Mouse (Mus musculus): ENCODE measurements around the gene Cuedc1. TPM values are rescaled to one million over a fixed set of nuclear protein-coding genes. Genes with fewer than 3 reads are reported as not detected.

Gene Cuedc1
- total RNA-seq, 2 experiments from 2014 or later = 50.4 to 55.1 TPM

DNA sequence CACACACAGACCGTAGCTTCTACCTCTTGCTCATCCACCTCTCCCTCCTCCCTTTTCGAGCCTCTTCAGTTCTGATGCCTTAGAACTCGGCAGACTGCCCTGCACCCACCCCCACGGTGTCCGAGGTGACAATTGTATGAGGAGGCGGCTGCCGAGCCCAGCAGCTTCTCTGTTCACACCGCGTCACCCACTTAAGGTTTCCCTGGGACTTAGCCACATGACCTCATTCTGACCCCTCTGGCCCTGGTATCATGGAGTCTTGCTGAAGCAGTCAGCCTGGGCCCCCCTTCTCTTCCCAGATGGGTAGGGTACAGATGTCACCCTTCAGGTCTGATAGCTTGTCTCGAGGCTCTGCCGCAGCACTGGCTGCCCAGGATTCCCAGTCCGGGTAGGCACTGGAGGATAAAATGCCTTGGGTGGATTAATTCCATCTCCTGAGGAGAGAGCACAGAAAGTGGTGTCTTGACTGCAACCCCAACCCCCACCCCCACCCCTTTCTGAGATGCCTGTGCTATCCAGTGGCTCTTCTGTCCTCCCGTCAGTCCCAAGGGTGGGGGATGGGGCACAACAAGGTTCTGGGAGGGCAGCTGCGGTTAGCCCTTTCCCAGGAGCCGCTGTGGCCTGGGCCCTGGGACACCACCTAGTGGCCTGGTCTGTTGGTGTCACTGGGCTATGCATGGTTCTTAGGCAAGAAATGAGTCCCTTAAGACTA is 63.9 kb downstream of the Cuedc1 start:
- peak; percentile 87 for DNase-seq (ENCODE audit: low spot score)
- intact Hi-C loops (cut with DNase I) = loop anchor here (2.0 to 5.0 kb wide), 4 partner anchors 35 to 103 kb away; partner anchors contain the start of gene Vezf1

GRCm38 (mm10) chr11:88162740-88163139 is 64.9 kb downstream of the Cuedc1 start:
- intact Hi-C loops (cut with DNase I) = loop anchor here (2.0 to 5.0 kb wide), 3 partner anchors 35 to 104 kb away; partner anchors contain the start of gene Vezf1

GRCm38 (mm10) chr11:88164213-88164723 is 66.4 kb downstream of the Cuedc1 start:
- intact Hi-C loops (cut with DNase I) = loop anchor here (2.0 to 5.0 kb wide), 2 partner anchors 19 to 33 kb away; no protein-coding TSS in a partner anchor
- no peak for DNase-seq (ENCODE audit: low spot score)

More at GRCm38 (mm10) chr11:88162740-88163139, 64.9 kb downstream of the Cuedc1 start:
- DNase-seq (ENCODE audit: low spot score) = no peak

DNA sequence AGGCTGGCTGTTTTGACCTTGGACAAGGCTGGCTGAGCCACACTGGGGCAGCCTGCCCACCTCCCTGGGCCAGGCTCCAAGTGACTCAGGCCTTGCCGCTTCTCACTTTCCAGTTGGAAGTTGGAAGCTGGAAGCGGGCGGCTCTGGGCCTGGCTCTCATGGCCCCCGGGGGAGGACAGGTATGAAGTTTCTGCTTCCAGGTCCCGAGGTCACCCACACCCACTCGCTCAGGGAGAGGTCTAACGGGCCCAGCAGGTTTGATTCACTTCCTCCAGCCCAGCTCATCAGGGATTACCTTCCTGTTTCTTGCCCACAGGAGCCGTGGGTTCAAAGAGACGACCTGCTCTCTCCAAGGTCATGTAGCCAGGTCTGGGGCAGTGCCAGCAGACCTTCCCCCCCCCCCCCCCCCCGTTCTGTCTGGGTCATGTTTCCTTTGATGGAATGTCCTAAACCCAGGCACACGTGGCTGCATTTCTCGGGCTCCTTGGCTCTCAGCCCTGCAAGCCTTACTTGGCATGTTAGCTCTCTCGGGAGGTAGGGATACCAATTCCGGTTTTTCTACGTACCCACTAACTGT is 67.0 kb downstream of the Cuedc1 start:
- intact Hi-C loops (cut with DNase I) = loop anchor here (2.0 to 5.0 kb wide), 2 partner anchors 18 to 32 kb away; no protein-coding TSS in a partner anchor
- peak; percentile 72 for DNase-seq (ENCODE audit: low spot score)

GRCm38 (mm10) chr11:88165683-88166364 is 68.0 kb downstream of the Cuedc1 start:
- no peak for DNase-seq (ENCODE audit: low spot score)
- intact Hi-C loops (cut with DNase I) = loop anchor here (2.0 kb wide), 1 partner anchor 17 kb away; no protein-coding TSS in a partner anchor

DNA sequence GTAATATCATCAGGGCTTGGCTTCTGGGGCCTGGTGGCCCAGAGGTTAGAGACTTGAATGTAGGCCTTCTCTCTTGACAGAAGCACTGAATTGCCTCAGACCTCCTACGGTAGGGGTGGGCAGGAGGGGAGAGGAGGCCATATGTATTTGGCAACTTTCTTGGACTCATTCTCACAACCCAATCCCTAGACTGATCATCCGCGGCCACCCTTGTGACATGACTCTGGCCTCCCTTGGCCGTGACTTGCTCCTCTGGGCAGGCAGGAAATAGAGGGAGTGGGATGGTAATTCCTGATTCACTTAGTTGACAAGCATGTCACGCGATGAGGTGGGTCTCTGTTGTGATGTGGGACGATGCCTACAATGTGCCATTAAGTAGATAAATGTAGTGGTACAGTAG is 68.6 kb downstream of the Cuedc1 start:
- no peak for DNase-seq (ENCODE audit: low spot score)
- intact Hi-C loops (cut with DNase I) = no loop called here

DNA sequence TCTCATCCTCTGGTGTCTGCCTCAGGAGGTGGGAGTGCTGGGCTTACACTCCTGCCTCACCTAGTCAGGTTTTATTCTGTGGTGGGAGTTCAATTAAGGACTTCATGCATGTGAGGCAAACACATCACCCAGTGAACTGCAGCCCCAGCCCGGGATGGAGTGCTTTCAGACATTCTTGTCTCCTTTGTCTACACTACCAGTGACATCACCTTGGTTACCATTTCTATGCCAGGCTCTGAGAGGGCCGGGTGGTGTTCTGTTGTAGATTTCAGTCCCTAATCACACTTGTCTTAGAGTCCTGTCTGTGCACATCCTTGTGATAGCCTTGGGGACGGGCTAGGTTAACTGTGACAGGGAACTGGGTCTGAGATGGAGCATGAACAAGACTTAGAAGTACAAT is 70.8 kb downstream of the Cuedc1 start:
- intact Hi-C loops (cut with DNase I) = no loop called here
- DNase-seq (ENCODE audit: low spot score) = no peak

DNA sequence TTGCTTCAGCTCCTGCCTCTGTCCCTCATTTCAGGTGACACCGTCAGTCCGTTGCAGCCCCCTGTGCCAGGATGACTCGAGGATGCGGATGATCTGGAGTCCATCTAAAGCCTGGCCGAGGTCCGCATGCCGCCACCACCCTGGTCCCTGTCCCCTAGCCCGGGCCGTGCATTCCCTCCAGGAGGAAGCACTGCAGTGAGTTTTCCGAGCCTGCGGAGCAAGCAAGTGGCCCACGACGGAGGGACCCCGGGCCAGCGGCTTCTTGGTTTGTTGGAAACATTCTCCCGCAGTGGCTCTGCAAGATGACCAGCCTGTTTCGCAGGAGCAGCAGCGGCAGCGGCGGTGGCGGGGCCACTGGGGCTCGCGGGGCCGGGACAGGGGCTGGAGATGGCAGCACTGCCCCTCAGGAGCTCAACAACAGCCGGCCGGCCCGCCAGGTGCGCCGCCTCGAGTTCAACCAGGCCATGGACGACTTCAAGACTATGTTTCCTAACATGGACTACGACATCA is 71.7 kb downstream of the Cuedc1 start:
- intact Hi-C loops (cut with DNase I) = no loop called here
- no peak for DNase-seq (ENCODE audit: low spot score)

DNA sequence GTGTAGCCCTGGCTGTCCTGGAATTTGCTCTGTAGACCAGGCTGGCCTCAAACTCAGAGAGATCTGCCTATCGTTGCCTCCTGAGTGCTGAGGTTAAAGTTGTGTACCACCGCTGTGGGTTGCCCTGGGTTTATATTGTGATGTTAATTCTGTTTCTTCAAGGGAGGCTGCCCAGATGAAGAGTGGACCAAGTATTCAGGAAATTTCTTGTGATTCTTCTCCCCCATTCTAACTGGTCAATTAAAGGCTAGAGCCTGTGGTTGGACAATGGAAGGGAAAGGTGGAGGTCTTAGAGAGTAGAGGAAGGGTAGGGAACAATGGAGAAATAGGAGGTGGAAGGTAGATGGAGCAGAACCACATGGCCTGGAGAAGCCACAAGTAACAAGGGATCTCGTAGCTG is 72.7 kb downstream of the Cuedc1 start:
- intact Hi-C loops (cut with DNase I) = no loop called here
- no peak for DNase-seq (ENCODE audit: low spot score)

DNA sequence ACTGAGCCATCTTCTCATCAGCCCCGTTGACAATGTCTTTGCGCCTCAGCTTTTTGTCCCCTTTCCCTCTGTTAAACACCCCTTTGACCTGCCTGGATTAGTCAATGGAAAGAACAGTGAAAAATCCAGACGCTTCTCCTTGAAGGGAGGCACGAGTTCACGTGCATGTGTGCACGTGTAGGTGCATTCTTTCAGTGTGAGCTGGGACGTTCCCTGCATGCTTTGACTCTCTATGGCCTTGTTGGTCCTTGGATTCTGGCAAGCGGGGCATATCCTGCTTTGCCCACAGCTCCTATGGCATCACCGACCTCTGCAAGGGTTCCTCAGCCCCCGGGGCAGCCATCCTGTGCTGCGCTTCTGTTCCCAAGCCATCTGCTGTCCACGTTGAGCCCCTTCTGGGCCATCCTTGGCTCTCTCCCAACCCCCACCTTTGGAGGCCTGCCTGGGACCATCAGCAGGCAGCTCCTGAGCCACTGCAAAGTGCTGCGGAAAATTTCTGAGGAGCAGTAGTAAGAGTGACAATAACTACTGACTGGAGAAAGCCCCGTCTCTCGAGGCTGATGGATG is 74.1 kb downstream of the Cuedc1 start:
- intact Hi-C loops (cut with DNase I) = no loop called here
- DNase-seq (ENCODE audit: low spot score) = no peak

DNA sequence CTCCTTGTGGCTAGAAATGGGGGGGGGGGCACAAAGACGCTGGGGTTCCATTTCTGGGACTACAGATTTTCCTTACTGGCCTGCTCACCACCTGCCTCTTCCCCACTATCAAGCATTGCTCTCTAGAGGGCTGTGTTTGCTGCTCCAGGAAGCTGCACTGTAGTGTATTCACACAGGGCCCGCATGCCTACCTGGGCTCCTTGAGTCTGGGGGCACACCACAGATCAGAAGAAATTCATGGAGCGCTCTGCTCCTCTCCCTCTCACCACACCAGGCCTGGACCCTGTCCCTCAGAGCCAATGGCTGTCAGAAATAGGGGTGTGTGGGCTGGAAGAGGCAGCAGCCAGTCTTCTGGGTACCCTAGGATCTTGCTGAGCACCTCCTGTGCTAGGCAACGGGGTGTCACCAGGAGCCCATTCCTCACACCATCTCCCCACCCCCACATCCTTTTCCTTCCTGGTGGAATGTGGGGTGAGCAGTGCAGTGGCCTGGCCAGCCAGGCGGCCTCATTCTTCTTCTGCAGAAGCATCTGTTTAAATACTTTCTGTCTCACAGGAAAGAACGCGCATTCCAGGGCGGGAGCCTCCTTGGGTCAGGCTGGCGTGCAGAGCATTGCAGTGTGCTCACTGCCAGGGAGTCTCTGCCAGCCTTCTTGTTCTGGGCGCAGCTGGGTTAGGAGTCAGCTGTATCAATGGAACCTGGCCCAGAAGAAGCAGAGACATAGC is 74.9 kb downstream of the Cuedc1 start:
- intact Hi-C loops (cut with DNase I) = no loop called here

GRCm38 (mm10) chr11:88173386-88174025 is 75.6 kb downstream of the Cuedc1 start:
- intact Hi-C loops (cut with DNase I) = no loop called here
- no peak for DNase-seq (ENCODE audit: low spot score)

More for the DNA sequence above, 74.9 kb downstream of the Cuedc1 start:
- peak; percentile 68 for DNase-seq (ENCODE audit: low spot score)

- DNase-seq (ENCODE audit: low spot score) = peak; percentile 54
These were observed 82.7 kb downstream of the Cuedc1 start for GRCm38 (mm10) chr11:88180467-88180958.

GRCm38 (mm10) chr11:88180959-88181619 is 83.2 kb downstream of the Cuedc1 start:
- DNase-seq (ENCODE audit: low spot score) = peak; percentile 86
- intact Hi-C loops (cut with DNase I) = no loop called here

More at GRCm38 (mm10) chr11:88180467-88180958, 82.7 kb downstream of the Cuedc1 start:
- intact Hi-C loops (cut with DNase I) = no loop called here

- intact Hi-C loops (cut with DNase I) = no loop called here
- DNase-seq (ENCODE audit: low spot score) = no peak
These were observed 86.8 kb downstream of the Cuedc1 start for GRCm38 (mm10) chr11:88184632-88185180.

- intact Hi-C loops (cut with DNase I) = no loop called here
- DNase-seq (ENCODE audit: low spot score) = no peak
These were observed 88.5 kb downstream of the Cuedc1 start for GRCm38 (mm10) chr11:88186078-88186946.

DNA sequence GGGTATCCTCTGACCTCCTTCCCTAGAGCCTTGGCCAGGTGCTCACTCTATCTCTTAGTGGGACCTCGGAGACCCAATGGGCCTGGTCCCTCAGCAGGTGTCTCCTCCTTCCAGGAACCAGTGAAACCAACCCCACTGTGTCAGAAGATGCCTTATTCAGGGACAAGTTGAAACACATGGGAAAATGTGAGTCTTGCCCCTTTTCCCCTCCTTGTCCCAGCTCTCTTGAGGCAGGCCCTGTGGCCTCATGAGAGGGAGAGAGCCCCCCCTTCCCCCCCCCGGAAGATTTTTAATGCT is 89.0 kb downstream of the Cuedc1 start:
- no peak for DNase-seq (ENCODE audit: low spot score)
- intact Hi-C loops (cut with DNase I) = no loop called here
